Mouse (Mus musculus): Measurements from ENCODE around the gene Upf1.

- TF ChIP-seq CTCF (IDR thresholded peaks at IDR 0.05; ENCODE audit: extremely low read depth, insufficient read depth, low read length) = no peak
- no peak for TF ChIP-seq POLR2A (IDR thresholded peaks at IDR 0.05; ENCODE audit: extremely low read depth, insufficient read depth, low read length)
These were observed 23.8 kb downstream of the Upf1 start, which contains the start of gene Gdf1 for GRCm38 (mm10) chr8:70329124-70329834.

Measured in cortical plate, adult 2 months (tissue).